Mouse (Mus musculus) megakaryocyte, embryonic 14.5 days (primary cell): ENCODE measurements around the gene Wfdc15a.

Source experiments
- FLI1 ChIP-seq: IDR thresholded peaks from 2 replicates; pipeline ENCODE4 v1.6.1; 2012; ENCODE audit warnings: low read length, inconsistent platforms, mixed read lengths
- GATA1 ChIP-seq: IDR thresholded peaks from 3 replicates; pipeline ENCODE4 v1.6.1; 2012; ENCODE audit warnings: mixed read lengths, low read length, inconsistent platforms, borderline replicate concordance

DNA sequence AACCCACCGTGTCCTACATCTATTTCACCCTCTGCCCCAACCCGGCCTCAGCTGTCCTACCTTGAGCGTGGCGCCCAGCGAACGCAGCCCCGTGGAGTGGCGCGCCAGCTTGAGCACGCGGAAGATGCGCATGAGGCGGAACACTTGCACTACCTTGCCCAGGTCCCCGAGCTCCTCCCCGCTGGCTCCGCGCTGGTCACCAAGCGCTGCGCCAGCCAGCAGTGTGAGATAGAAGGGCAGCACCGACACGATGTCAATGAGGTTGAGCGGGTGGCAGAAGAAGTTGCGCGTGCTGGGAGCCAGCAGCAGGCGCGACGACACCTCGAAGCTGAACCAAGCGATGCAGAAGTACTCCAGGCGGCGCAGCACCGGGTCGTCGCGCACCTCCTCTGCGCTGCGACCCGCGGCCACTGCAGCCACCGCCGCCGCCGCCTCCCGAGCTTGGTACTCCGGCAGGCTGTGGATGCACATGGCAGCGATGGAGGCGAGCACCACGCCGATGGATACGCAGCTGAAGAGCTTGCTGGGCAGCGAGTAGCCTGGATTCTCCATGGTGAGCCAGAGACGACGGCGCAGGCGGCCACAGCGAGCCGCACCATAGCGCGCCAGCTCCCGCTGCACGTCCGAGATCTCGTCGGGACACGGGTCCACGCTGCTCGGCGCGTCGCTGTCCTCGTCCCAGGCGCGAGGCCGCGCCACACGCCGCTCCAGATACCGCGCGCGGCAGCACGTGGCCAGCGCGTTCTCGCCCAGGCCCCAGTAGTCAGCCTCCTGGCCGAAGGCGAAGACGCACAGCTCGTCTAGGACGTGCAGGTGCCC, 32.0 kb downstream of the Wfdc15a start:
- TF ChIP-seq FLI1 (no peak), GATA1 (no peak)
